Mouse (Mus musculus) G1E (cell line): Measurements from ENCODE around the gene Ptpn4.

Source experiments
- CTCF ChIP-seq: IDR thresholded peaks from 2 replicates; pipeline ENCODE4 v1.5.1; 2012; ENCODE audit warnings: low read depth, low read length, inconsistent platforms, mixed read lengths
- POLR2AphosphoS5 ChIP-seq: IDR thresholded peaks from 2 replicates; pipeline ENCODE4 v1.6.1; 2012; ENCODE audit warnings: low read depth, low read length, inconsistent platforms; ENCODE audit not compliant: insufficient replicate concordance

DNA sequence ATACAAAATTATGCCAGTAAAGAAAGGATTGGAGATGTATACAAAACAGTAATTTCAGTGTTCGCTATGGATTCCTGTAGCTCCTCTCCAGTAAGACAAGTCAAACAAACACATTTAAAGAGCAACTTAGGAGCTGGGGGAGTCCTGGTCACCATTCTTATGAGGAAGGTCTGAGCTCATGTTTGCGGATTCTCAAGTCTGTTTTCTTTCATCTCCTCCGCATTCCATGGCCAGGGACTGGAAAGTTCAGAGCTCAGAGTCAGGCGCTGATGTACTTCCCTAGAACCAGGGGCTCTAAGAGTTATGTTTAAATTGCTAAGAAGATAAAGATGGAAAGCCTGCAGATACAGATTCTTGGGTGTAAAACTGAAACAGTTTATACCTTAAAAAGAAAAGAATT is 210.6 kb downstream of the Ptpn4 start:
- no peak for TF ChIP-seq POLR2AphosphoS5
- TF ChIP-seq CTCF, result no peak
